Mouse (Mus musculus): ENCODE results near the gene Mcrip1.
"Not testable (repeated sequence)": the region's sequence is repeated elsewhere in the genome, so short reads cannot be mapped to it uniquely, and the experiment has no call there.

Gene Mcrip1

GRCm38 (mm10) chr11:120549168-120549945, at the start of gene Mcrip1:
Mcrip1 (minus strand) TSS chr11:120549727.
- peak; percentile 86 for DNase-seq (ENCODE audit: low spot score)

- DNase-seq (ENCODE audit: low spot score), result no peak
Observed at GRCm38 (mm10) chr11:120598990-120599549, 49.5 kb upstream of the Mcrip1 start.

- peak; percentile 77 for DNase-seq (ENCODE audit: low spot score)
Observed at GRCm38 (mm10) chr11:120598283-120598989, 48.9 kb upstream of the Mcrip1 start, which contains the start of the genes Alyref and Anapc11. Alyref (minus strand) TSS chr11:120598365. Anapc11 (plus strand) TSS chr11:120598421.

- no peak for DNase-seq (ENCODE audit: low spot score)
Observed at GRCm38 (mm10) chr11:120597240-120598235, 48.0 kb upstream of the Mcrip1 start.

- DNase-seq (ENCODE audit: low spot score), result no peak
Observed at GRCm38 (mm10) chr11:120588531-120588930, 39.0 kb upstream of the Mcrip1 start.

GRCm38 (mm10) chr11:120583937-120584336, 34.4 kb upstream of the Mcrip1 start:
- DNase-seq (ENCODE audit: low spot score), result no peak

GRCm38 (mm10) chr11:120582982-120583293, 33.4 kb upstream of the Mcrip1 start:
- not testable (repeated sequence) for DNase-seq (ENCODE audit: low spot score)

GRCm38 (mm10) chr11:120582268-120582981, 32.9 kb upstream of the Mcrip1 start:
- no peak for DNase-seq (ENCODE audit: low spot score)

- DNase-seq (ENCODE audit: low spot score), result peak; percentile 65
Observed at GRCm38 (mm10) chr11:120581490-120582267, 32.2 kb upstream of the Mcrip1 start, which contains the start of gene Arhgdia. Arhgdia (minus strand) TSS chr11:120581624.

- no peak for DNase-seq (ENCODE audit: low spot score)
Observed at GRCm38 (mm10) chr11:120580871-120581331, 31.4 kb upstream of the Mcrip1 start.

- no peak for DNase-seq (ENCODE audit: low spot score)
Observed at GRCm38 (mm10) chr11:120580190-120580589, 30.7 kb upstream of the Mcrip1 start.

- no peak for DNase-seq (ENCODE audit: low spot score)
Observed at GRCm38 (mm10) chr11:120579316-120580107, 30.0 kb upstream of the Mcrip1 start.

- no peak for DNase-seq (ENCODE audit: low spot score)
Observed at GRCm38 (mm10) chr11:120578694-120579243, 29.2 kb upstream of the Mcrip1 start.

GRCm38 (mm10) chr11:120578024-120578693, 28.6 kb upstream of the Mcrip1 start:
- DNase-seq (ENCODE audit: low spot score), result no peak

- no peak for DNase-seq (ENCODE audit: low spot score)
Observed at GRCm38 (mm10) chr11:120577211-120578023, 27.9 kb upstream of the Mcrip1 start.

- no peak for DNase-seq (ENCODE audit: low spot score)
Observed at GRCm38 (mm10) chr11:120576365-120576981, 26.9 kb upstream of the Mcrip1 start.

- DNase-seq (ENCODE audit: low spot score), result no peak
Observed at GRCm38 (mm10) chr11:120575940-120576339, 26.4 kb upstream of the Mcrip1 start.

Measured in urinary bladder, postnatal 10 days (tissue).